In the genomic region with DNA sequence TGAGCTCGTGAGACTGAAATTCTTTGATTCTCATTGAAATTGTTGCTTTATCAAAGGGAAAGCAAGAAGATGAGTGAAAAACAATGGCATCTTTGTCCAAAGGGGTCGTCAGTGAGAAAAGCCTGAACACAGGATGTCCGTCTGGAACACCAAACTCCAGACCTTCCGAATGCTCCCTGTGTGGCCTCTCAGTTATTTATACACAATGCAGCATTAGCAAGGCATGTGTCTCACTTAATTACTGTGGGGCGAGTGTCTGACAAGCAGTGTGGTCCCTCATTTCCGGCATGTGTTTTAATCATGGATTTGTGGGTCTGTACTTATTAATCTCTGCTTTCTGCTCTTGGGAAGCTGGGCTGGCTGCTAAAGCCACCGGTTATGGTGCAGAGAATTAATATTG, we compare ENCODE assay signal across 19 mouse cellular contexts.
DNase-seq lines count a peak whose midpoint lies in the region; ATAC-seq and TF ChIP-seq lines count a peak whose summit lies in the region.
"Had no signal": no experiment of that assay in that cellular context is flagged by ENCODE, and none has a peak within 500 bp of the region (broad histone marks: within the 10 kb centered on the region; RNA-seq: fewer than 3 reads in every experiment).

No protein-coding gene starts in this region.

- DNase-seq in layer of hippocampus, adult 2 months (ENCODE audit: low spot score in 2 of 2) = no peak
- no peak for DNase-seq in layer of hippocampus, postnatal 36 days
- peak; percentile 45 for DNase-seq in Muller cell, postnatal 12 days (ENCODE audit: inconsistent ontology term)
- DNase-seq in embryonic facial prominence, embryonic 11.5 days (ENCODE audit: low spot score) = peak; percentile 24
- DNase-seq in limb, embryonic 11.5 days (ENCODE audit: low spot score) = peak; percentile 25
- no peak for DNase-seq in ovary, postnatal 10 days (ENCODE audit: low spot score)
- DNase-seq in urinary bladder, postnatal 36 days (ENCODE audit: low spot score in 2 of 2) = no peak
- DNase-seq: adrenal gland, postnatal 10 days; cerebellum, adult 8-10 months; gastrocnemius, postnatal 25 days; heart, postnatal 4 days; kidney, adult 8-10 months; liver, postnatal 0 days; right cerebral cortex, postnatal 4 days; thymus, adult 2 months had no signal

- H3K4me2 ChIP-seq in embryonic facial prominence, embryonic 11.5 days (ENCODE audit: low read depth, low read length) = no peak overlapping the region
- H3K4me2 ChIP-seq in limb, embryonic 11.5 days (ENCODE audit: low read depth, severe bottlenecking) = no peak overlapping the region
- H3K4me2 ChIP-seq: heart, embryonic 11.5 days; limb, embryonic 13.5 days had no signal

- no peak overlapping the region for H3K4me3 ChIP-seq in layer of hippocampus, adult 2 months
- no peak overlapping the region for H3K4me3 ChIP-seq in embryonic facial prominence, embryonic 11.5 days (ENCODE audit: low read depth, low read length)
- no peak overlapping the region for H3K4me3 ChIP-seq in limb, embryonic 11.5 days (ENCODE audit: low read depth, low read length)
- H3K4me3 ChIP-seq: limb, embryonic 13.5 days; megakaryocyte, embryonic 14.5 days had no signal

- TF ChIP-seq CTCF in layer of hippocampus, adult 2 months (conservative IDR thresholded peaks at IDR 0.05) = no peak

- H3K27ac ChIP-seq in layer of hippocampus, adult 2 months = peak overlapping the region; percentile 33; the same call in 1 of the 2 replicates
- H3K27ac ChIP-seq in embryonic facial prominence, embryonic 11.5 days (replicated peaks; ENCODE audit: low read depth, low read length) = no peak overlapping the region
- no peak overlapping the region; the same call in 1 of the 2 replicates for H3K27ac ChIP-seq in limb, embryonic 11.5 days (replicated peaks; ENCODE audit: low read depth, low read length)
- H3K27ac ChIP-seq: limb, embryonic 13.5 days had no signal

- no peaks in the 10 kb centered on the region for H3K4me1 ChIP-seq in embryonic facial prominence, embryonic 11.5 days (ENCODE audit: control insufficient read depth, insufficient read depth, low read length)
- H3K4me1 ChIP-seq in limb, embryonic 11.5 days (ENCODE audit: control insufficient read depth, insufficient read depth, low read length) = peaks cover 3% of the 10 kb centered on the region; the same call in 1 of the 2 replicates

- no peak for ATAC-seq in embryonic facial prominence, embryonic 11.5 days (replicated peaks; ENCODE audit: insufficient number of reproducible peaks, low FRiP score, low TSS enrichment, low read depth)
- no peak for ATAC-seq in limb, embryonic 11.5 days (ENCODE audit: insufficient number of reproducible peaks, low FRiP score, low TSS enrichment, low read depth)
- ATAC-seq: liver, postnatal 0 days had no signal

- no peak overlapping the region for H3K9ac ChIP-seq in embryonic facial prominence, embryonic 11.5 days (replicated peaks; ENCODE audit: low read length)
- H3K9ac ChIP-seq in limb, embryonic 11.5 days (ENCODE audit: low read length) = no peak overlapping the region
- H3K9ac ChIP-seq: limb, embryonic 13.5 days; liver, postnatal 0 days had no signal

- no peaks in the 10 kb centered on the region for H3K27me3 ChIP-seq in embryonic facial prominence, embryonic 11.5 days (ENCODE audit: control insufficient read depth, insufficient read depth, low read length)
- no peaks in the 10 kb centered on the region for H3K27me3 ChIP-seq in limb, embryonic 11.5 days (ENCODE audit: control insufficient read depth, insufficient read depth, low read length)
- H3K27me3 ChIP-seq: limb, embryonic 13.5 days had no signal

- no peaks in the 10 kb centered on the region for H3K36me3 ChIP-seq in embryonic facial prominence, embryonic 11.5 days (replicated peaks; ENCODE audit: control insufficient read depth, insufficient read depth, low read depth, low read length)
- no peaks in the 10 kb centered on the region for H3K36me3 ChIP-seq in limb, embryonic 11.5 days (ENCODE audit: control insufficient read depth, insufficient read depth, low read length)
- H3K36me3 ChIP-seq: G1E; limb, embryonic 13.5 days had no signal

- 23% methylated on average over 7 of the region's 7 CpGs for WGBS in embryonic facial prominence, embryonic 11.5 days
- 44% methylated on average over 7 of the region's 7 CpGs for WGBS in limb, embryonic 11.5 days

- H3K9me3 ChIP-seq in embryonic facial prominence, embryonic 11.5 days (replicated peaks; ENCODE audit: control insufficient read depth, low read length) = no peaks in the 10 kb centered on the region
- no peaks in the 10 kb centered on the region for H3K9me3 ChIP-seq in limb, embryonic 11.5 days (ENCODE audit: control insufficient read depth, low read length)
- H3K9me3 ChIP-seq: G1E; limb, embryonic 13.5 days; megakaryocyte, embryonic 14.5 days had no signal

Comparison
In these comparisons a context has a peak if more than half of its experiments do, and no peak if none do; other contexts are left out.
1. DNase-seq: peak in Muller cell, postnatal 12 days (single experiment), embryonic facial prominence, embryonic 11.5 days (single experiment) and limb, embryonic 11.5 days (single experiment); none in layer of hippocampus, adult 2 months (0 of 2), layer of hippocampus, postnatal 36 days (0 of 2), ovary, postnatal 10 days (single experiment) and urinary bladder, postnatal 36 days (0 of 2).